Mouse (Mus musculus) midbrain, embryonic 12.5 days (tissue): ENCODE results near the gene Flt4. TPM values are rescaled to one million over a fixed set of nuclear protein-coding genes. Genes with fewer than 3 reads are reported as not detected.

Experiments
- ATAC-seq: fragments of 200-750 bp; cut with Nextera tagmentation; 2 replicates; pipeline ENCODE4 v1.8.0; 2017; ENCODE audit warnings: low read depth, moderate TSS enrichment, moderate library complexity; ENCODE audit not compliant: low FRiP score
- H3K27ac ChIP-seq: fragments of 300-500 bp; sonication (generic); replicated peaks from 2 replicates; pipeline ENCODE4 v1.5.1; 2016; ENCODE audit warnings: mild to moderate bottlenecking
- H3K27me3 ChIP-seq: fragments of 300-500 bp; sonication (generic); 2 replicates; pipeline ENCODE4 v1.6.1; 2016; ENCODE audit warnings: mild to moderate bottlenecking
- H3K36me3 ChIP-seq: fragments of 300-500 bp; sonication (generic); 2 replicates; pipeline ENCODE4 v1.6.1; 2016
- H3K4me1 ChIP-seq: fragments of 300-500 bp; sonication (generic); 2 replicates; pipeline ENCODE4 v1.6.1; 2016
- H3K4me2 ChIP-seq: fragments of 300-500 bp; sonication (generic); replicated peaks from 2 replicates; pipeline ENCODE4 v1.6.1; 2016; ENCODE audit warnings: mild to moderate bottlenecking, moderate library complexity
- H3K4me3 ChIP-seq: fragments of 300-500 bp; sonication (generic); 2 replicates; pipeline ENCODE4 v1.5.1; 2016; ENCODE audit warnings: mild to moderate bottlenecking
- H3K9ac ChIP-seq: fragments of 300-500 bp; sonication (generic); replicated peaks from 2 replicates; pipeline ENCODE4 v1.6.1; 2016; ENCODE audit warnings: mild to moderate bottlenecking, moderate library complexity
- H3K9me3 ChIP-seq: fragments of 300-500 bp; sonication (generic); 2 replicates; pipeline ENCODE4 v1.6.1; 2016; ENCODE audit warnings: mild to moderate bottlenecking
- WGBS: fragments of 180-500 bp; shearing (Covaris S2); methylation state at CpG from one replicate; pipeline ENCODE4 v1.1.7; 2016; 5-methylcytosine and 5-hydroxymethylcytosine counted together
- polyA plus RNA-seq: library from polyadenylated mRNA; unstranded; fragments of >200 nt; fragmentation: Nextera tagmentation; extraction: Ambion mirVana; gene quantifications from 2 replicates; pipeline ENCODE4 v1.2.1, GENCODE M21; 2016

Flt4 gene
- polyA plus RNA-seq, 1 experiment from 2014 or later: 2.1 TPM

GRCm38 (mm10) chr11:49664262-49665140 is 55.4 kb downstream of the Flt4 start:
- no peaks in the 10 kb centered on the region for H3K4me1 ChIP-seq
- no peaks in the 10 kb centered on the region for H3K9me3 ChIP-seq
- ATAC-seq: no peak
- WGBS: 86% methylated on average over 12 of the region's 12 CpGs
- no peaks in the 10 kb centered on the region for H3K27me3 ChIP-seq
- H3K4me3 ChIP-seq: no peak overlapping the region
- H3K9ac ChIP-seq: no peak overlapping the region
- H3K36me3 ChIP-seq: peaks cover 14% of the 10 kb centered on the region; the same call in 1 of the 2 replicates
- no peak overlapping the region for H3K27ac ChIP-seq
- no peak overlapping the region for H3K4me2 ChIP-seq

- Histone ChIP-seq H3K9ac (no peak overlapping the region), H3K36me3 (peaks cover 18% of the 10 kb centered on the region; the same call in 1 of the 2 replicates), H3K27ac (no peak overlapping the region), H3K4me3 (no peak overlapping the region), H3K4me1 (no peaks in the 10 kb centered on the region), H3K4me2 (no peak overlapping the region), H3K9me3 (no peaks in the 10 kb centered on the region), H3K27me3 (no peaks in the 10 kb centered on the region)
- WGBS: 79% methylated on average over 4 of the region's 4 CpGs
- no peak for ATAC-seq
Measured at GRCm38 (mm10) chr11:49665462-49665861, 56.4 kb downstream of the Flt4 start.

- no peak for ATAC-seq
- 86% methylated on average over 3 of the region's 3 CpGs for WGBS
- Histone ChIP-seq H3K4me2 (no peak overlapping the region), H3K9ac (no peak overlapping the region), H3K36me3 (peaks cover 65% of the 10 kb centered on the region), H3K27me3 (no peaks in the 10 kb centered on the region), H3K9me3 (no peaks in the 10 kb centered on the region), H3K27ac (no peak overlapping the region), H3K4me1 (no peaks in the 10 kb centered on the region), H3K4me3 (no peak overlapping the region)
Measured at GRCm38 (mm10) chr11:49673433-49673832, 64.4 kb downstream of the Flt4 start.

GRCm38 (mm10) chr11:49684237-49684973 is 75.3 kb downstream of the Flt4 start:
- H3K4me2 ChIP-seq: no peak overlapping the region
- H3K27ac ChIP-seq: no peak overlapping the region
- peaks cover 80% of the 10 kb centered on the region for H3K36me3 ChIP-seq
- no peak overlapping the region for H3K9ac ChIP-seq
- no peaks in the 10 kb centered on the region for H3K4me1 ChIP-seq
- WGBS: 96% methylated on average over 12 of the region's 12 CpGs
- H3K9me3 ChIP-seq: no peaks in the 10 kb centered on the region
- no peak for ATAC-seq
- no peaks in the 10 kb centered on the region for H3K27me3 ChIP-seq
- H3K4me3 ChIP-seq: no peak overlapping the region

- ATAC-seq: no peak
- Histone ChIP-seq H3K4me2 (no peak overlapping the region), H3K4me1 (no peaks in the 10 kb centered on the region), H3K9me3 (no peaks in the 10 kb centered on the region), H3K27me3 (no peaks in the 10 kb centered on the region), H3K27ac (no peak overlapping the region), H3K4me3 (no peak overlapping the region), H3K36me3 (peaks cover 41% of the 10 kb centered on the region), H3K9ac (no peak overlapping the region)
- 97% methylated on average over 3 of the region's 3 CpGs for WGBS
Measured at GRCm38 (mm10) chr11:49695013-49695412, 86.0 kb downstream of the Flt4 start.

- Histone ChIP-seq H3K36me3 (peaks cover 39% of the 10 kb centered on the region), H3K4me2 (no peak overlapping the region), H3K27ac (no peak overlapping the region), H3K9ac (no peak overlapping the region), H3K4me1 (no peaks in the 10 kb centered on the region), H3K27me3 (no peaks in the 10 kb centered on the region), H3K9me3 (no peaks in the 10 kb centered on the region), H3K4me3 (no peak overlapping the region)
- WGBS: 98% methylated on average over 2 of the region's 2 CpGs
- ATAC-seq: no peak
Measured at GRCm38 (mm10) chr11:49695695-49696094, 86.6 kb downstream of the Flt4 start.

GRCm38 (mm10) chr11:49696472-49696871 is 87.4 kb downstream of the Flt4 start:
- no peaks in the 10 kb centered on the region for H3K9me3 ChIP-seq
- WGBS: 95% methylated on average over 2 of the region's 2 CpGs
- no peaks in the 10 kb centered on the region for H3K27me3 ChIP-seq
- peaks cover 45% of the 10 kb centered on the region for H3K36me3 ChIP-seq
- H3K27ac ChIP-seq: no peak overlapping the region
- no peaks in the 10 kb centered on the region for H3K4me1 ChIP-seq
- no peak for ATAC-seq
- H3K4me3 ChIP-seq: no peak overlapping the region
- H3K9ac ChIP-seq: no peak overlapping the region
- no peak overlapping the region for H3K4me2 ChIP-seq

- Histone ChIP-seq H3K9ac (no peak overlapping the region), H3K27me3 (no peaks in the 10 kb centered on the region), H3K4me2 (no peak overlapping the region), H3K4me1 (no peaks in the 10 kb centered on the region), H3K36me3 (peaks cover 48% of the 10 kb centered on the region), H3K4me3 (no peak overlapping the region), H3K9me3 (no peaks in the 10 kb centered on the region), H3K27ac (no peak overlapping the region)
- WGBS: 99% methylated on average over 5 of the region's 5 CpGs
- ATAC-seq: no peak
Measured at GRCm38 (mm10) chr11:49697779-49698178, 88.7 kb downstream of the Flt4 start.

- no peaks in the 10 kb centered on the region for H3K27me3 ChIP-seq
- H3K9ac ChIP-seq: no peak overlapping the region
- no peak overlapping the region for H3K27ac ChIP-seq
- H3K9me3 ChIP-seq: no peaks in the 10 kb centered on the region
- no peak overlapping the region for H3K4me3 ChIP-seq
- no peaks in the 10 kb centered on the region for H3K4me1 ChIP-seq
- H3K36me3 ChIP-seq: peaks cover 57% of the 10 kb centered on the region
- WGBS: 93% methylated on average over 1 of the region's 1 CpGs
- ATAC-seq: no peak
- H3K4me2 ChIP-seq: no peak overlapping the region
Measured at GRCm38 (mm10) chr11:49699079-49699478, 90.0 kb downstream of the Flt4 start.

- no peaks in the 10 kb centered on the region for H3K27me3 ChIP-seq
- H3K4me1 ChIP-seq: no peaks in the 10 kb centered on the region
- WGBS: 97% methylated on average over 8 of the region's 8 CpGs
- no peaks in the 10 kb centered on the region for H3K9me3 ChIP-seq
- no peak for ATAC-seq
- H3K4me2 ChIP-seq: no peak overlapping the region
- H3K36me3 ChIP-seq: peaks cover 77% of the 10 kb centered on the region
- no peak overlapping the region for H3K27ac ChIP-seq
- no peak overlapping the region for H3K9ac ChIP-seq
- H3K4me3 ChIP-seq: no peak overlapping the region
Measured at GRCm38 (mm10) chr11:49702014-49702413, 93.0 kb downstream of the Flt4 start.
